ENCODE assay signal across 13 mouse cellular contexts in genomic region chr17:12316251-12316650, GRCm38 (mm10). TPM values are rescaled to one million over a fixed set of nuclear protein-coding genes. Genes with fewer than 3 reads are reported as not detected.
A peak's percentile ranks its signal among the peaks of the same experiment; 100 is the strongest.
DNase-seq lines count a peak whose midpoint lies in the region; ATAC-seq and TF ChIP-seq lines count a peak whose summit lies in the region.
"Had no signal": no experiment of that assay in that cellular context is flagged by ENCODE, and none has a peak within 500 bp of the region (broad histone marks: within the 10 kb centered on the region; RNA-seq: fewer than 3 reads in every experiment).

No protein-coding gene starts in this region.

- TF ChIP-seq CTCF in hindbrain, postnatal 0 days (IDR thresholded peaks at IDR 0.05; ENCODE audit: low read depth) = no peak
- no peak for TF ChIP-seq CTCF in thymus, adult 2 months (IDR thresholded peaks at IDR 0.05; ENCODE audit: borderline replicate concordance, control insufficient read depth, extremely low read depth, insufficient read depth, low read length, poor library complexity)

- WGBS in forebrain, embryonic 14.5 days = 90% methylated on average over 13 of the region's 13 CpGs
- 93% methylated on average over 13 of the region's 13 CpGs for whole genome bisulfite sequencing in forebrain, embryonic 10.5 days
- 81% methylated on average over 13 of the region's 13 CpGs for WGBS in liver, embryonic 15.5 days (ENCODE audit: insufficient replicate concordance)
- WGBS in liver, embryonic 11.5 days = 91% methylated on average over 13 of the region's 13 CpGs
- 79% methylated on average over 13 of the region's 13 CpGs for WGBS in hindbrain, postnatal 0 days
- WGBS in neural tube, embryonic 13.5 days = 88% methylated on average over 13 of the region's 13 CpGs
- WGBS in thymus, adult 2 months = 95% methylated on average over 13 of the region's 13 CpGs

- H3K4me3 ChIP-seq in forebrain, embryonic 14.5 days (ENCODE audit: low read depth, low read length) = no peak overlapping the region
- no peak overlapping the region for H3K4me3 ChIP-seq in forebrain, embryonic 10.5 days
- H3K4me3 ChIP-seq in liver, embryonic 15.5 days (replicated peaks) = 0 out of 2 replicates have a peak overlapping the region, but pooled peaks have one; percentile 2
- H3K4me3 ChIP-seq in liver, embryonic 11.5 days (ENCODE audit: low read depth, low read length) = no peak overlapping the region
- H3K4me3 ChIP-seq in hindbrain, postnatal 0 days (ENCODE audit: low read length) = peak overlapping the region; percentile 16
- peak overlapping the region; percentile 17; the same call in 1 of the 2 replicates for H3K4me3 ChIP-seq in neural tube, embryonic 13.5 days
- no peak overlapping the region for H3K4me3 ChIP-seq in thymus, adult 2 months (ENCODE audit: control insufficient read depth, insufficient read depth, low read length)
- H3K4me3 ChIP-seq: erythroblast, embryonic 14.5 days had no signal

- no peak overlapping the region for H3K27ac ChIP-seq in forebrain, embryonic 14.5 days (ENCODE audit: low read depth, low read length)
- H3K27ac ChIP-seq in forebrain, embryonic 10.5 days = no peak overlapping the region
- H3K27ac ChIP-seq in liver, embryonic 15.5 days (replicated peaks) = no peak overlapping the region
- H3K27ac ChIP-seq in liver, embryonic 11.5 days (ENCODE audit: low read depth, low read length) = no peak overlapping the region
- H3K27ac ChIP-seq in hindbrain, postnatal 0 days = no peak overlapping the region
- H3K27ac ChIP-seq in neural tube, embryonic 13.5 days (replicated peaks) = no peak overlapping the region
- H3K27ac ChIP-seq in thymus, adult 2 months (ENCODE audit: control insufficient read depth, insufficient read depth, low read length) = no peak overlapping the region

- H3K9me3 ChIP-seq in forebrain, embryonic 14.5 days (replicated peaks; ENCODE audit: control insufficient read depth, low read length) = no peaks in the 10 kb centered on the region
- no peaks in the 10 kb centered on the region for H3K9me3 ChIP-seq in forebrain, embryonic 10.5 days
- H3K9me3 ChIP-seq in liver, embryonic 15.5 days (replicated peaks) = no peaks in the 10 kb centered on the region
- no peaks in the 10 kb centered on the region for H3K9me3 ChIP-seq in liver, embryonic 11.5 days (ENCODE audit: control insufficient read depth, low read length)
- H3K9me3 ChIP-seq in hindbrain, postnatal 0 days (ENCODE audit: low read length) = no peaks in the 10 kb centered on the region
- no peaks in the 10 kb centered on the region for H3K9me3 ChIP-seq in neural tube, embryonic 13.5 days

- peak overlapping the region; percentile 25; the same call in 1 of the 2 replicates for H3K4me2 ChIP-seq in forebrain, embryonic 14.5 days (ENCODE audit: low read length)
- H3K4me2 ChIP-seq in liver, embryonic 15.5 days = peak overlapping the region; percentile 13; the same call in 1 of the 2 replicates
- H3K4me2 ChIP-seq in liver, embryonic 11.5 days = no peak overlapping the region
- peak overlapping the region; percentile 66 for H3K4me2 ChIP-seq in hindbrain, postnatal 0 days (ENCODE audit: low read depth, low read length)
- H3K4me2 ChIP-seq in neural tube, embryonic 13.5 days = peak overlapping the region; percentile 61

- DNase-seq in forebrain, embryonic 14.5 days (ENCODE audit: low spot score) = no peak
- DNase-seq in forebrain, embryonic 10.5 days (ENCODE audit: extremely low spot score, low spot score) = no peak
- no peak for DNase-seq in liver, embryonic 11.5 days (ENCODE audit: low spot score)
- no peak for DNase-seq in hindbrain, postnatal 0 days (ENCODE audit: low spot score)
- no peak for DNase-seq in thymus, postnatal 10 days (ENCODE audit: low spot score in 2 of 2)
- no peak for DNase-seq in thymus, adult 2 months
- DNase-seq: cerebellum, adult 18-20 months; heart, postnatal 36 days; kidney, postnatal 25 days; lung, postnatal 4 days had no signal

- peaks cover 12% of the 10 kb centered on the region; the same call in 1 of the 2 replicates for H3K4me1 ChIP-seq in forebrain, embryonic 14.5 days (ENCODE audit: control insufficient read depth, insufficient read depth, low read length)
- H3K4me1 ChIP-seq in forebrain, embryonic 10.5 days = peaks cover 30% of the 10 kb centered on the region
- peaks cover 41% of the 10 kb centered on the region for H3K4me1 ChIP-seq in liver, embryonic 15.5 days (replicated peaks)
- peaks cover 17% of the 10 kb centered on the region for H3K4me1 ChIP-seq in liver, embryonic 11.5 days (replicated peaks; ENCODE audit: control insufficient read depth, insufficient read depth, low read length)
- H3K4me1 ChIP-seq in hindbrain, postnatal 0 days (ENCODE audit: insufficient read depth, low read length) = peaks cover 20% of the 10 kb centered on the region
- H3K4me1 ChIP-seq in neural tube, embryonic 13.5 days (replicated peaks) = peaks cover 47% of the 10 kb centered on the region
- peaks cover 3% of the 10 kb centered on the region; the same call in 1 of the 2 replicates for H3K4me1 ChIP-seq in thymus, adult 2 months (replicated peaks; ENCODE audit: control insufficient read depth, insufficient read depth, low read length)

- peak overlapping the region; percentile 35 for H3K9ac ChIP-seq in forebrain, embryonic 14.5 days (ENCODE audit: low read length)
- no peak overlapping the region for H3K9ac ChIP-seq in liver, embryonic 15.5 days
- no peak overlapping the region for H3K9ac ChIP-seq in liver, embryonic 11.5 days (ENCODE audit: low read depth, low read length)
- H3K9ac ChIP-seq in hindbrain, postnatal 0 days (replicated peaks; ENCODE audit: low read length) = peak overlapping the region; percentile 21; the same call in 1 of the 2 replicates
- H3K9ac ChIP-seq in neural tube, embryonic 13.5 days = peak overlapping the region; percentile 54

- no peak for TF ChIP-seq POLR2A in thymus, adult 2 months (IDR thresholded peaks at IDR 0.05; ENCODE audit: control insufficient read depth, extremely low read depth, insufficient read depth, low read length, poor library complexity)

- H3K36me3 ChIP-seq in forebrain, embryonic 14.5 days (ENCODE audit: control insufficient read depth, insufficient read depth, low read length) = no peaks in the 10 kb centered on the region
- no peaks in the 10 kb centered on the region for H3K36me3 ChIP-seq in forebrain, embryonic 10.5 days (replicated peaks)
- no peaks in the 10 kb centered on the region for H3K36me3 ChIP-seq in liver, embryonic 15.5 days (replicated peaks)
- H3K36me3 ChIP-seq in liver, embryonic 11.5 days (ENCODE audit: control insufficient read depth, insufficient read depth, low read length) = no peaks in the 10 kb centered on the region
- H3K36me3 ChIP-seq in hindbrain, postnatal 0 days (ENCODE audit: insufficient read depth, low read length) = no peaks in the 10 kb centered on the region
- no peaks in the 10 kb centered on the region for H3K36me3 ChIP-seq in neural tube, embryonic 13.5 days
- no peaks in the 10 kb centered on the region for H3K36me3 ChIP-seq in thymus, adult 2 months (ENCODE audit: control insufficient read depth, insufficient read depth, low read length)

- no peaks in the 10 kb centered on the region for H3K27me3 ChIP-seq in forebrain, embryonic 14.5 days (replicated peaks; ENCODE audit: control insufficient read depth, insufficient read depth, low read length)
- no peaks in the 10 kb centered on the region for H3K27me3 ChIP-seq in forebrain, embryonic 10.5 days (ENCODE audit: poor library complexity, severe bottlenecking)
- no peaks in the 10 kb centered on the region; the same call in 1 of the 2 replicates for H3K27me3 ChIP-seq in liver, embryonic 15.5 days
- no peaks in the 10 kb centered on the region for H3K27me3 ChIP-seq in liver, embryonic 11.5 days (replicated peaks; ENCODE audit: control insufficient read depth, insufficient read depth, low read length)
- no peaks in the 10 kb centered on the region for H3K27me3 ChIP-seq in hindbrain, postnatal 0 days (ENCODE audit: insufficient read depth, low read length)
- no peaks in the 10 kb centered on the region for H3K27me3 ChIP-seq in neural tube, embryonic 13.5 days
- H3K27me3 ChIP-seq in thymus, adult 2 months (ENCODE audit: control insufficient read depth, insufficient read depth, low read length) = no peaks in the 10 kb centered on the region

- ATAC-seq in forebrain, embryonic 14.5 days = no peak
- ATAC-seq in liver, embryonic 15.5 days (ENCODE audit: insufficient read depth) = no peak
- ATAC-seq in liver, embryonic 11.5 days (replicated peaks; ENCODE audit: low FRiP score) = no peak
- ATAC-seq in hindbrain, postnatal 0 days = no peak
- ATAC-seq in neural tube, embryonic 13.5 days (ENCODE audit: low read depth) = no peak

RNA-seq across cellular contexts. Expression of gene Map3k4, which starts 2.3 kb away (rescaled TPM):
- 25.3 and 29.2 TPM in 2 replicates for polyA plus RNA-seq in forebrain, embryonic 14.5 days (2014; fragmentation: Nextera tagmentation; extraction: Ambion mirVana)
- polyA plus RNA-seq in forebrain, embryonic 10.5 days (2016; fragmentation: Nextera tagmentation; extraction: Ambion mirVana) = 49.4 and 49.5 TPM in 2 replicates
- 9.7 and 10.6 TPM in 2 replicates for polyA plus RNA-seq in liver, embryonic 15.5 days (2015; fragmentation: Nextera tagmentation; extraction: Ambion mirVana)
- 28.4 and 29.3 TPM in 2 replicates for polyA plus RNA-seq in liver, embryonic 11.5 days (2014; fragmentation: Nextera tagmentation; extraction: Ambion mirVana)
- total RNA-seq in hindbrain, postnatal 0 days (2014; rRNA removed) = 36.2 and 39.2 TPM in 2 replicates
- polyA plus RNA-seq in hindbrain, postnatal 0 days (2015; fragmentation: Nextera tagmentation; extraction: Ambion mirVana) = 52.2 and 54.5 TPM in 2 replicates
- polyA plus RNA-seq in neural tube, embryonic 13.5 days (2015; fragmentation: Nextera tagmentation; extraction: Ambion mirVana) = 35.8 and 41.7 TPM in 2 replicates
- 27.7 and 43.4 TPM in 2 replicates for polyA plus RNA-seq in thymus, adult 2 months (2012; rRNA removed)

Comparison
In these comparisons a context has a peak if more than half of its experiments do, and no peak if none do; other contexts are left out.
1. H3K4me3 ChIP-seq: peak in liver, embryonic 15.5 days (single experiment), hindbrain, postnatal 0 days (single experiment) and neural tube, embryonic 13.5 days (single experiment); none in forebrain, embryonic 14.5 days (single experiment), forebrain, embryonic 10.5 days (single experiment), liver, embryonic 11.5 days (single experiment) and thymus, adult 2 months (single experiment).
2. H3K9ac ChIP-seq: peak in forebrain, embryonic 14.5 days (single experiment), hindbrain, postnatal 0 days (single experiment) and neural tube, embryonic 13.5 days (single experiment); none in liver, embryonic 15.5 days (single experiment) and liver, embryonic 11.5 days (single experiment).